Mouse (Mus musculus) liver, embryonic 13.5 days (tissue): ENCODE data around the gene Mast4. TPM values are rescaled to one million over a fixed set of nuclear protein-coding genes. Genes with fewer than 3 reads are reported as not detected.
"Not testable (repeated sequence)": the region's sequence is repeated elsewhere in the genome, so short reads cannot be mapped to it uniquely, and the experiment has no call there.

Experiments used
- ATAC-seq: fragments of 200-750 bp; cut with Nextera tagmentation; 2 replicates; pipeline ENCODE4 v1.8.0; 2017; ENCODE audit warnings: low read depth, mild to moderate bottlenecking, moderate number of reproducible peaks, moderate library complexity
- DNase-seq: peaks from one replicate; pipeline ENCODE4 v3.0.0; 2022
- H3K27ac ChIP-seq: fragments of 300-500 bp; sonication (generic); 2 replicates; pipeline ENCODE4 v1.5.1; 2015; ENCODE audit warnings: moderate library complexity, mild to moderate bottlenecking, inconsistent platforms
- H3K27me3 ChIP-seq: fragments of 300-500 bp; sonication (generic); 2 replicates; pipeline ENCODE4 v1.6.1; 2015; ENCODE audit warnings: mild to moderate bottlenecking, inconsistent platforms
- H3K36me3 ChIP-seq: fragments of 300-500 bp; sonication (generic); 2 replicates; pipeline ENCODE4 v1.6.1; 2015; ENCODE audit warnings: mild to moderate bottlenecking, inconsistent platforms
- H3K4me1 ChIP-seq: fragments of 300-500 bp; sonication (generic); replicated peaks from 2 replicates; pipeline ENCODE4 v1.6.1; 2015; ENCODE audit warnings: inconsistent platforms
- H3K4me2 ChIP-seq: fragments of 300-500 bp; sonication (generic); 2 replicates; pipeline ENCODE4 v1.6.1; 2015; ENCODE audit warnings: inconsistent platforms, mild to moderate bottlenecking, moderate library complexity
- H3K4me3 ChIP-seq: fragments of 300-500 bp; sonication (generic); replicated peaks from 2 replicates; pipeline ENCODE4 v1.5.1; 2015; ENCODE audit warnings: mild to moderate bottlenecking, inconsistent platforms
- H3K9ac ChIP-seq: fragments of 300-500 bp; sonication (generic); 2 replicates; pipeline ENCODE4 v1.6.1; 2015; ENCODE audit warnings: mild to moderate bottlenecking, inconsistent platforms
- H3K9me3 ChIP-seq: fragments of 300-500 bp; sonication (generic); replicated peaks from 2 replicates; pipeline ENCODE4 v1.6.1; 2016; ENCODE audit warnings: inconsistent platforms
- WGBS: fragments of 180-500 bp; shearing (Covaris S2); methylation state at CpG from one replicate; pipeline ENCODE4 v1.1.7; 2015; ENCODE audit not compliant: insufficient replicate concordance; 5-methylcytosine and 5-hydroxymethylcytosine counted together
- polyA plus RNA-seq: library from polyadenylated mRNA; unstranded; fragments of >200 nt; fragmentation: Nextera tagmentation; extraction: Ambion mirVana; gene quantifications from 2 replicates; pipeline ENCODE4 v1.2.1, GENCODE M21; 2015

Gene Mast4
- polyA plus RNA-seq, result 2.8 and 3.3 TPM in 2 replicates

GRCm38 (mm10) chr13:103334392-103334686 is at the start of gene Mast4:
Gene Mast4, minus strand, starts transcription at chr13:103334497.
- H3K27me3 ChIP-seq, result peaks cover 59% of the 10 kb centered on the region

GRCm38 (mm10) chr13:103374495-103374894 is 40.2 kb upstream of the Mast4 start:
- no peak for DNase-seq

More at GRCm38 (mm10) chr13:103334392-103334686, at the start of gene Mast4:
- peaks cover 8% of the 10 kb centered on the region for H3K4me1 ChIP-seq
- peak; percentile 83 for ATAC-seq
- H3K36me3 ChIP-seq, result no peaks in the 10 kb centered on the region
- H3K4me3 ChIP-seq, result peak within 1 kb of the TSS; percentile 60
- no peak within 1 kb of the TSS for H3K27ac ChIP-seq
- peak within 1 kb of the TSS; percentile 73 for H3K4me2 ChIP-seq
- H3K9me3 ChIP-seq, result no peaks in the 10 kb centered on the region
- under 1% methylated on average over 44 of the region's 44 CpGs for WGBS
- H3K9ac ChIP-seq, result no peak within 1 kb of the TSS; the same call in 1 of the 2 replicates
- peak; percentile 15 for DNase-seq

GRCm38 (mm10) chr13:103369194-103369593 is 34.9 kb upstream of the Mast4 start:
- DNase-seq (no peak), ATAC-seq (no peak)
- H3K27me3 ChIP-seq, result no peaks in the 10 kb centered on the region
- no peak overlapping the region for H3K4me3 ChIP-seq
- H3K4me2 ChIP-seq, result no peak overlapping the region
- no peaks in the 10 kb centered on the region for H3K4me1 ChIP-seq
- H3K9ac ChIP-seq, result no peak overlapping the region
- H3K27ac ChIP-seq, result no peak overlapping the region
- WGBS, result 65% methylated on average over 7 of the region's 7 CpGs
- H3K9me3 ChIP-seq, result no peaks in the 10 kb centered on the region
- H3K36me3 ChIP-seq, result no peaks in the 10 kb centered on the region

More at GRCm38 (mm10) chr13:103374495-103374894, 40.2 kb upstream of the Mast4 start:
- no peak overlapping the region for H3K4me3 ChIP-seq
- no peaks in the 10 kb centered on the region for H3K4me1 ChIP-seq
- no peak for ATAC-seq
- no peak overlapping the region for H3K4me2 ChIP-seq
- WGBS, result 13% methylated on average over 1 of the region's 1 CpGs
- H3K27ac ChIP-seq, result no peak overlapping the region
- no peaks in the 10 kb centered on the region for H3K36me3 ChIP-seq
- H3K9ac ChIP-seq, result no peak overlapping the region
- no peaks in the 10 kb centered on the region for H3K27me3 ChIP-seq
- no peaks in the 10 kb centered on the region for H3K9me3 ChIP-seq

DNA sequence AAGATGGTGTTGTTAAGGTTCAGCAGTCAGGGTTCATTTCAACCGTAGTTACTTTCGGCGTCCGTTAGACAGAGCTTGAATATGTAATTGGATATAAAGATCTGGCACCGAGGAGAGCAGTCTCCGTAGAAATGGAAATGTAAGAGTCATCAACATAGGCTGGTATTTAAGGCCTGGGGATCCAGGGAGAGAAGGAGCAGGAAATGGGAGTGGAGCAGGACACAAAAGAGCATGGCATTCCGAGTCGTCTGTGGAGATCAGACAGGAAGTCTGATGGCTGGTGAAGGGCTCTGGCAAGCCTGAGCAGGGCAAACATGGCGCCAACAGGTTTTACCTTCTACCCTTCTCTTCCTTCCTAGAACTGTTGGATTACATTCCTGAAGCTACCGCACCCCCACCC is 28.9 kb upstream of the Mast4 start:
- H3K36me3 ChIP-seq, result no peaks in the 10 kb centered on the region
- no peak overlapping the region for H3K4me3 ChIP-seq
- 60% methylated on average over 10 of the region's 10 CpGs for WGBS
- DNase-seq, result no peak
- ATAC-seq, result no peak
- H3K4me2 ChIP-seq, result no peak overlapping the region
- H3K27ac ChIP-seq, result no peak overlapping the region
- no peak overlapping the region for H3K9ac ChIP-seq
- H3K27me3 ChIP-seq, result no peaks in the 10 kb centered on the region
- H3K9me3 ChIP-seq, result no peaks in the 10 kb centered on the region
- no peaks in the 10 kb centered on the region for H3K4me1 ChIP-seq

- not testable (repeated sequence) for H3K36me3 ChIP-seq, H3K27me3 ChIP-seq, H3K9me3 ChIP-seq, H3K4me3 ChIP-seq, DNase-seq, H3K4me1 ChIP-seq, H3K27ac ChIP-seq, H3K9ac ChIP-seq, H3K4me2 ChIP-seq, ATAC-seq
- 84% methylated on average over 16 of the region's 16 CpGs for WGBS
Measured at GRCm38 (mm10) chr13:103357415-103357814, 23.1 kb upstream of the Mast4 start.

- H3K4me3 ChIP-seq, H3K4me2 ChIP-seq, H3K9me3 ChIP-seq, DNase-seq, H3K27me3 ChIP-seq, H3K27ac ChIP-seq, ATAC-seq, H3K36me3 ChIP-seq, H3K4me1 ChIP-seq, H3K9ac ChIP-seq: not testable (repeated sequence)
- 78% methylated on average over 5 of the region's 6 CpGs for WGBS
Measured at GRCm38 (mm10) chr13:103356909-103357308, 22.6 kb upstream of the Mast4 start.

- no peak overlapping the region for H3K4me2 ChIP-seq
- no peaks in the 10 kb centered on the region for H3K4me1 ChIP-seq
- DNase-seq, result no peak
- WGBS, result 62% methylated on average over 3 of the region's 3 CpGs
- no peak for ATAC-seq
- no peak overlapping the region for H3K27ac ChIP-seq
- no peak overlapping the region for H3K4me3 ChIP-seq
- no peak overlapping the region for H3K9ac ChIP-seq
- no peaks in the 10 kb centered on the region for H3K27me3 ChIP-seq
- no peaks in the 10 kb centered on the region for H3K36me3 ChIP-seq
- no peaks in the 10 kb centered on the region for H3K9me3 ChIP-seq
Measured at GRCm38 (mm10) chr13:103354737-103355136, 20.4 kb upstream of the Mast4 start.

DNA sequence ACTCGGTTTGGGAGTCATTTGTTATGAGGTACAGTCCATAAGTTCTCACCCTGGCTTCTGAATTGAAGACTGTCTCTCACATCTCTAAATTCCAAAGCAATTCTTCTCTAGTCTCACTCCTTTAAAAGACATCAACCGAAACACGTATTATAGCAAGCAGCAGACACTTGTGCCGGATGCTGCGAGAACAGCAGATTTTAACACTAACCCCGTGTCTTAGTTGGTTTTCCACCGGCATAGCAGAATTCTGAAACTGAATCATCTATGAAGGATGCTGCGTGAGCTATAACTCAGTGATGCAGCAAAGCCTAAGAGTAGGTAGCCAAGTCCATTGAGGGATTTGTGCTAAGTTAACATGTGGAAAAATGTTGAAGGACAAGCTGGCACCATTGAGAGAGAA is 10.5 kb upstream of the Mast4 start:
- H3K4me2 ChIP-seq, result no peak overlapping the region
- no peaks in the 10 kb centered on the region for H3K9me3 ChIP-seq
- no peak overlapping the region for H3K9ac ChIP-seq
- no peaks in the 10 kb centered on the region for H3K36me3 ChIP-seq
- DNase-seq (no peak), ATAC-seq (no peak)
- no peak overlapping the region for H3K27ac ChIP-seq
- 76% methylated on average over 8 of the region's 8 CpGs for WGBS
- H3K4me3 ChIP-seq, result no peak overlapping the region
- no peaks in the 10 kb centered on the region for H3K4me1 ChIP-seq
- H3K27me3 ChIP-seq, result no peaks in the 10 kb centered on the region

DNA sequence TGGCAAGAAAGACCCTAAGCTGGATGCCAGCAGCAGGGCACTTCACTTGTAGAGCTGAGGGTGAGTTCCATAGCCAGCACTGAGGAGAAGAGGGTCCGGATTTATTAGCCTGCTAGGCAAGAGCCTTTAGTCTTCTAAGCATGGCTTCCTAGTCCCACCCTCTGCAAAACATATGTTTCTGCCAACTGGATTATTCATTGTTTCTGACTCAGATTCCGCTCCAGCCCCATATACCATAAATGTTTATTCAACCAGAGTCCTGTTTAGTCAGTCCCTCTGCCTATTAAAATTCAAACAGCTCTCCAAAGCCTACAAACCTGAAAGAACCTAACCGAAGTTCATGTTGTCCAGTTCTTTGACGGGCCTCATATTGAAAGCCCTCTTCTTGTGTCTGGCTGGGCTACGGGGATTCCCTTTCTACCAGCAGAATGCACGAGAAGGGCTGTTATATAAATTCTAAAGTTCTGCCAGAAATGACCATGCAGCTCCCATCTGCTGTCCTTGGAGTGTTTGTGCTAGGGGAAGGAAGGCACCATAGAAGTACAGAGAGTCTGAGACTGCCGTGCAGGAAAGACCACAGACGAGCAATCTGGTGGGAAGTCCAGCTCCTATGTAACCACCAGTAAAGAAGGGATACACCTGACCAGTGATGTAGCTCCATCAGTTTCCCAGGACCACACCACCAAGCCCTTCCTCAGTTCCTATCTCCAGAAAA is 9.9 kb upstream of the Mast4 start:
- Histone ChIP-seq H3K4me3 (no peak overlapping the region), H3K27me3 (no peaks in the 10 kb centered on the region), H3K9me3 (no peaks in the 10 kb centered on the region), H3K27ac (no peak overlapping the region), H3K9ac (no peak overlapping the region), H3K4me2 (no peak overlapping the region), H3K36me3 (no peaks in the 10 kb centered on the region), H3K4me1 (no peaks in the 10 kb centered on the region)
- ATAC-seq (no peak), DNase-seq (no peak)
- WGBS, result 66% methylated on average over 8 of the region's 8 CpGs

GRCm38 (mm10) chr13:103341031-103341430 is 6.7 kb upstream of the Mast4 start:
- H3K9me3 ChIP-seq, result no peaks in the 10 kb centered on the region
- no peaks in the 10 kb centered on the region for H3K4me1 ChIP-seq
- peaks cover 7% of the 10 kb centered on the region for H3K27me3 ChIP-seq
- 68% methylated on average over 4 of the region's 4 CpGs for WGBS
- no peak overlapping the region for H3K4me2 ChIP-seq
- H3K4me3 ChIP-seq, result no peak overlapping the region
- H3K36me3 ChIP-seq, result no peaks in the 10 kb centered on the region
- H3K9ac ChIP-seq, result no peak overlapping the region
- no peak for ATAC-seq
- H3K27ac ChIP-seq, result no peak overlapping the region
- DNase-seq, result no peak

GRCm38 (mm10) chr13:103338616-103339015 is 4.3 kb upstream of the Mast4 start:
- H3K9me3 ChIP-seq, result no peaks in the 10 kb centered on the region
- no peak overlapping the region for H3K9ac ChIP-seq
- no peak overlapping the region for H3K27ac ChIP-seq
- DNase-seq, result no peak
- H3K4me1 ChIP-seq, result peaks cover 7% of the 10 kb centered on the region
- 47% methylated on average over 2 of the region's 2 CpGs for WGBS
- ATAC-seq, result no peak
- H3K27me3 ChIP-seq, result peaks cover 31% of the 10 kb centered on the region
- no peak overlapping the region for H3K4me2 ChIP-seq
- no peaks in the 10 kb centered on the region for H3K36me3 ChIP-seq
- H3K4me3 ChIP-seq, result no peak overlapping the region

DNA sequence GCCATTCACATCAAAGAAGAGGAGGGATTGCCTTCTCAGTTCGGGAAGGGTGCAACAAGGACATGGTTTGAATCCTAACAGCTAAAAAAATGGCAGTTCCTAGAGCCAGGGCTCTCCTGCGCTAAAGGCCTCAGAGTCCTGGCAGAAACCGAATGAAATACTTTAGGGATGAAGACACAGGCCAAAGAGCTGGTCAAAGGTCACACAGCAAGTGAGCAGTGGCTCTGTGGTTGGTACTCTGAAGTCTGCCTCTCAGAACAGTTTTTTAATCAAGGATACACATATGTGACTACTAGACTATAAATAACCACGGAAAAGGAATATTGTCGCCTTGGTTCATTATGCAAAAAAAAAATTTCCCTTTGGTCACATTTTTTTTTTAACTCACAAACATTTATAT is 1.9 kb upstream of the Mast4 start:
- H3K4me1 ChIP-seq, result peaks cover 8% of the 10 kb centered on the region
- peaks cover 55% of the 10 kb centered on the region for H3K27me3 ChIP-seq
- no peaks in the 10 kb centered on the region for H3K9me3 ChIP-seq
- WGBS, result 33% methylated on average over 5 of the region's 5 CpGs
- ATAC-seq (no peak), DNase-seq (no peak)
- no peak overlapping the region for H3K27ac ChIP-seq
- H3K4me2 ChIP-seq, result no peak overlapping the region
- H3K36me3 ChIP-seq, result no peaks in the 10 kb centered on the region
- no peak overlapping the region for H3K9ac ChIP-seq
- no peak overlapping the region for H3K4me3 ChIP-seq
